Mouse (Mus musculus): ENCODE data around the gene Plcb4.

The Plcb4 gene

GRCm38 (mm10) chr2:135759499-135760095, 100.8 kb downstream of the Plcb4 start:
- DNase-seq (ENCODE audit: low spot score in 2 of 2) = no peak

GRCm38 (mm10) chr2:135761226-135761802, 102.5 kb downstream of the Plcb4 start:
- no peak for DNase-seq (ENCODE audit: low spot score in 2 of 2)

GRCm38 (mm10) chr2:135764706-135765105, 105.9 kb downstream of the Plcb4 start:
- DNase-seq (ENCODE audit: low spot score in 2 of 2) = no peak

GRCm38 (mm10) chr2:135766471-135767063, 107.8 kb downstream of the Plcb4 start:
- peak; percentile 43 to 52 for DNase-seq (ENCODE audit: low spot score in 2 of 2)

- no peak for DNase-seq (ENCODE audit: low spot score in 2 of 2)
Measured at GRCm38 (mm10) chr2:135767535-135767934, 108.7 kb downstream of the Plcb4 start.

GRCm38 (mm10) chr2:135769701-135770100, 110.9 kb downstream of the Plcb4 start:
- no peak for DNase-seq (ENCODE audit: low spot score in 2 of 2)

GRCm38 (mm10) chr2:135770226-135770625, 111.4 kb downstream of the Plcb4 start:
- DNase-seq (ENCODE audit: low spot score in 2 of 2) = no peak

- DNase-seq (ENCODE audit: low spot score in 2 of 2) = no peak
Measured at GRCm38 (mm10) chr2:135773194-135773972, 114.6 kb downstream of the Plcb4 start.

GRCm38 (mm10) chr2:135775026-135775425, 116.2 kb downstream of the Plcb4 start:
- DNase-seq (ENCODE audit: low spot score in 2 of 2) = no peak

- no peak for DNase-seq (ENCODE audit: low spot score in 2 of 2)
Measured at GRCm38 (mm10) chr2:135776131-135776775, 117.4 kb downstream of the Plcb4 start.

- peak; percentile 34 to 45 for DNase-seq (ENCODE audit: low spot score in 2 of 2)
Measured at GRCm38 (mm10) chr2:135781391-135781790, 122.6 kb downstream of the Plcb4 start.

- no peak for DNase-seq (ENCODE audit: low spot score in 2 of 2)
Measured at GRCm38 (mm10) chr2:135787415-135787814, 128.6 kb downstream of the Plcb4 start.

- no peak for DNase-seq (ENCODE audit: low spot score in 2 of 2)
Measured at GRCm38 (mm10) chr2:135792907-135793306, 134.1 kb downstream of the Plcb4 start.

GRCm38 (mm10) chr2:135796684-135797083, 137.9 kb downstream of the Plcb4 start:
- DNase-seq (ENCODE audit: low spot score in 2 of 2) = no peak

GRCm38 (mm10) chr2:135797677-135798546, 139.1 kb downstream of the Plcb4 start:
- DNase-seq (ENCODE audit: low spot score in 2 of 2) = no peak

GRCm38 (mm10) chr2:135799149-135799770, 140.4 kb downstream of the Plcb4 start:
- DNase-seq (ENCODE audit: low spot score in 2 of 2) = no peak

GRCm38 (mm10) chr2:135800385-135800784, 141.6 kb downstream of the Plcb4 start:
- no peak for DNase-seq (ENCODE audit: low spot score in 2 of 2)

- DNase-seq (ENCODE audit: low spot score in 2 of 2) = no peak
Measured at GRCm38 (mm10) chr2:135802878-135803450, 144.2 kb downstream of the Plcb4 start.

- no peak for DNase-seq (ENCODE audit: low spot score in 2 of 2)
Measured at GRCm38 (mm10) chr2:135805748-135806685, 147.2 kb downstream of the Plcb4 start.
